ENCODE assay signal across 14 mouse cellular contexts in the genomic region with DNA sequence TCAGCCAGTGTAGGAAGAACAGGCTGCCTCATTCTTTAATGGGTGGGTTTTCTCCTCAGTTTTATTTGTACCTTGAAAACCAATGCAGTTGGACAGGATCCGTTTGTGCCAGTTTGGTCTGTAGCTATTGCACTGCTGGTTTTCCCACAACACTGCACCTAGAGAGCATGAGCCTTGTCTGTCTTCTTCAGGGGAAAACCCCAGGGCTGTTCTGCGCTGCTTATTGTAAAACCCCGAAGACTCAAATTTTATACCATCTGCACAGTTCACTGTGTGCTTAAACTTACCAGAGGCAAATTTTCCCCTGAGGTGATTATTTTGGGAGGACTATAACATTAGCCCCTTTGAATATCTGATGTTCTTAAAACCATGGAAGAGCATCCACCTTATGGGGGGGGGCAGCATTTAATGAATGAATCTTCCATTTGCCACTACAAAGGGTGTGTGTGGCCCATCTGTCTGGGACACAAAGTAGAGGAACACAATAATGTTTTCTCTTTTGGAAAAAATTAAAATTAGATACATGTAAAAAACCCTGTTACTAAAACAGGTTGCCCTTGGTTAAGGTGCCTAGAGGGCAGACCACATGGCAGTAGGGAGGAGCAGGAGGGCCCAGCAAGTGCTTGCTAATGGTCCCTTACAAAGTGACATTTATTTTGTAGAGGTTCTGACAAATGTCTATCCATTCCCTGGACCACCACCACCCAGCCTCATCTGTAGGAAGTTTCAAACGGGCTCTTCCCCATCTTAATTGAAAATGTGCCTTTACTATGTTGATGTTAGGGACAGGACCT.
"Had no signal": no experiment of that assay in that cellular context is flagged by ENCODE, and none has a peak within 500 bp of the region (broad histone marks: within the 10 kb centered on the region; RNA-seq: fewer than 3 reads in every experiment).

No protein-coding gene starts in this region.

- ATAC-seq: midbrain, embryonic 15.5 days had no signal

- DNase-seq: kidney, postnatal 14 days; kidney, postnatal 4 days; layer of hippocampus, postnatal 36 days; liver, embryonic 13.5 days; lung, adult 2 months; lung, postnatal 14 days; lung, postnatal 4 days; right cerebral cortex, adult 18-20 months; right cerebral cortex, postnatal 14 days; right cerebral cortex, postnatal 4 days; thymus, adult 2 months; thymus, postnatal 14 days; thymus, postnatal 4 days had no signal
